Mouse (Mus musculus): ENCODE measurements at regions not wholly inside any gene's neighbourhood (a gene's known extent, or its start where the extent isn't known, plus 50 kb on each side); places are given as distances from the start of the nearest gene placed in this dataset.

- Histone ChIP-seq H3K36me3 (replicated peaks in 1 of 2; ENCODE audit: control insufficient read depth in 1 of 2, insufficient read depth in 1 of 2, low read length in 1 of 2) (no peaks in the 10 kb centered on the region), H3K4me3 (replicated peaks in 1 of 3; ENCODE audit: low read depth in 2 of 3, low read length in 2 of 3, poor library complexity in 1 of 3) (no peak overlapping the region), H3K9me3 (replicated peaks; ENCODE audit: low read length) (peaks cover 92% of the 10 kb centered on the region), H3K27me3 (replicated peaks) (no peaks in the 10 kb centered on the region), H3K27ac (ENCODE audit: insufficient read depth, low read depth) (no peak overlapping the region), H3K79me2 (replicated peaks; ENCODE audit: control insufficient read depth, extremely low read depth, insufficient read depth, poor library complexity, severe bottlenecking) (no peaks in the 10 kb centered on the region), H3K9ac (ENCODE audit: insufficient read depth, low read depth) (no peak overlapping the region), H3K4me2 (ENCODE audit: insufficient read depth, low read depth, poor library complexity, severe bottlenecking) (no peak overlapping the region), H3K4me1 (ENCODE audit: control insufficient read depth in 1 of 2, insufficient read depth in 2 of 2) (no peaks in the 10 kb centered on the region)
- DNase-seq (ENCODE audit: extremely low read depth) = no peak
- in situ Hi-C loops (cut with MboI; ENCODE audit: low pct_ligation_motif_present, low pct_unique_long_range_greater_than_20kb, low sequenced_read_pairs) = no loop called here
- dilution Hi-C loops (cut with MboI; ENCODE audit: extremely low pct_ligation_motif_present, extremely low pct_unique_long_range_greater_than_20kb, low sequenced_read_pairs) = no loop called here
- no peak for TF ChIP-seq RAD21 (IDR thresholded peaks at IDR 0.05; ENCODE audit: low read depth, low read length)
- TF ChIP-seq TCF12 (IDR thresholded peaks at IDR 0.05; ENCODE audit: low read depth, low read length) = no peak
- TF ChIP-seq NRF1 (IDR thresholded peaks at IDR 0.05; ENCODE audit: low read depth, low read length) = no peak
- TF ChIP-seq CHD1 (IDR thresholded peaks at IDR 0.05; ENCODE audit: low read depth, low read length) = no peak
- TF ChIP-seq MYC (IDR thresholded peaks at IDR 0.05; ENCODE audit: low read depth, low read length) = no peak
- TF ChIP-seq RCOR1 (conservative IDR thresholded peaks at IDR 0.05; ENCODE audit: low read depth, low read length) = no peak
- no peak for TF ChIP-seq POLR2AphosphoS2 (IDR thresholded peaks at IDR 0.05; ENCODE audit: low read depth, low read length)
- no peak for TF ChIP-seq BHLHE40 (IDR thresholded peaks at IDR 0.05; ENCODE audit: low read depth, low read length)
- TF ChIP-seq KAT2A (IDR thresholded peaks at IDR 0.05; ENCODE audit: insufficient replicate concordance, low read length) = no peak
- no peak for TF ChIP-seq UBTF (IDR thresholded peaks at IDR 0.05; ENCODE audit: low read depth, low read length)
- no peak for TF ChIP-seq SIN3A (IDR thresholded peaks at IDR 0.05; ENCODE audit: low read length)
- TF ChIP-seq MAZ (IDR thresholded peaks at IDR 0.05; ENCODE audit: low read depth, low read length) = no peak
- TF ChIP-seq MEF2A (IDR thresholded peaks at IDR 0.05; ENCODE audit: borderline replicate concordance, low read depth, low read length) = no peak
- no peak for TF ChIP-seq JUN (IDR thresholded peaks at IDR 0.05; ENCODE audit: insufficient read depth, low read depth, low read length)
Measured at GRCm38 (mm10) chr4:152881433-152881930, 403.8 kb upstream of the Kcnab2 start.

DNA sequence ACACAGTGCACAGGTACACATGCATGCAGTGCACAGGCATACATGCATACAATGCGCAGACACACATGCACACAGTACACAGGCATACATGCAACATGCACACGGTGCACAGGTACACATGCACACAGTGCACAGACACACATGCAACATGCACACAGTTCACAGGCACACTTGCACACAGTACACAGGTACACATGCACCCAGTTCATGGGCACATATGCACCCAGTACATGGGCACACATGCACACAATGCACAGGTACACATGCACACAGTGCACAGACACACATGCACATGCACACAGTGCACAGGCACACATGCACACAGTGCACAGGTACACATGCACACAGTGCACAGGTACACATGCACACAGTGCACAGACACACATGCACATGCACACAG lies 402.7 kb upstream of the Kcnab2 start:
- Histone ChIP-seq H3K27ac (ENCODE audit: insufficient read depth, low read depth) (no peak overlapping the region), H3K9ac (ENCODE audit: insufficient read depth, low read depth) (no peak overlapping the region), H3K4me3 (replicated peaks in 1 of 3; ENCODE audit: low read depth in 2 of 3, low read length in 2 of 3, poor library complexity in 1 of 3) (peak overlapping the region in 1 of 3 experiments; percentile 1), H3K79me2 (replicated peaks; ENCODE audit: control insufficient read depth, extremely low read depth, insufficient read depth, poor library complexity, severe bottlenecking) (no peaks in the 10 kb centered on the region), H3K4me1 (ENCODE audit: control insufficient read depth in 1 of 2, insufficient read depth in 2 of 2) (no peaks in the 10 kb centered on the region), H3K27me3 (replicated peaks) (no peaks in the 10 kb centered on the region), H3K9me3 (replicated peaks; ENCODE audit: low read length) (peaks cover 92% of the 10 kb centered on the region), H3K36me3 (replicated peaks in 1 of 2; ENCODE audit: control insufficient read depth in 1 of 2, insufficient read depth in 1 of 2, low read length in 1 of 2) (no peaks in the 10 kb centered on the region), H3K4me2 (ENCODE audit: insufficient read depth, low read depth, poor library complexity, severe bottlenecking) (no peak overlapping the region)
- DNase-seq (ENCODE audit: extremely low read depth) = no peak
- TF ChIP-seq MYC (IDR thresholded peaks at IDR 0.05; ENCODE audit: low read depth, low read length) (no peak), MXI1 (IDR thresholded peaks at IDR 0.05; ENCODE audit: low read depth, low read length) (no peak), USF1 (IDR thresholded peaks at IDR 0.05; ENCODE audit: low read depth, low read length) (no peak), KAT2A (IDR thresholded peaks at IDR 0.05; ENCODE audit: insufficient replicate concordance, low read length) (no peak), JUN (IDR thresholded peaks at IDR 0.05; ENCODE audit: insufficient read depth, low read depth, low read length) (no peak), ETS1 (conservative IDR thresholded peaks at IDR 0.05; ENCODE audit: low read depth, low read length) (no peak), UBTF (IDR thresholded peaks at IDR 0.05; ENCODE audit: low read depth, low read length) (no peak), GABPA (IDR thresholded peaks at IDR 0.05; ENCODE audit: insufficient replicate concordance, low read depth, low read length) (no peak), ELF1 (IDR thresholded peaks at IDR 0.05; ENCODE audit: low read depth, low read length) (no peak), RAD21 (IDR thresholded peaks at IDR 0.05; ENCODE audit: low read depth, low read length) (no peak), CHD1 (IDR thresholded peaks at IDR 0.05; ENCODE audit: low read depth, low read length) (no peak), SIN3A (IDR thresholded peaks at IDR 0.05; ENCODE audit: low read length) (no peak), ZKSCAN1 (IDR thresholded peaks at IDR 0.05; ENCODE audit: borderline replicate concordance, low read depth, low read length) (no peak), PAX5 (IDR thresholded peaks at IDR 0.05; ENCODE audit: low read length) (no peak)
- dilution Hi-C loops (cut with MboI; ENCODE audit: extremely low pct_ligation_motif_present, extremely low pct_unique_long_range_greater_than_20kb, low sequenced_read_pairs) = no loop called here
- in situ Hi-C loops (cut with MboI; ENCODE audit: low pct_ligation_motif_present, low pct_unique_long_range_greater_than_20kb, low sequenced_read_pairs) = no loop called here
